Mouse (Mus musculus) forebrain, embryonic 14.5 days (tissue): ENCODE results near the gene Slc30a7. TPM values are rescaled to one million over a fixed set of nuclear protein-coding genes. Genes with fewer than 3 reads are reported as not detected.
"Not testable (repeated sequence)": the region's sequence is repeated elsewhere in the genome, so short reads cannot be mapped to it uniquely, and the experiment has no call there.

Experiments
- ATAC-seq: fragments of 200-750 bp; cut with Nextera tagmentation; 2 replicates; pipeline ENCODE4 v1.8.0; 2017; ENCODE audit warnings: mild to moderate bottlenecking, moderate library complexity
- DNase-seq: peaks from one replicate; pipeline ENCODE4 v3.0.0-alpha.2; 2015; ENCODE audit warnings: low spot score
- H3K27ac ChIP-seq: fragments of 300-500 bp; sonication (generic); 2 replicates; pipeline ENCODE4 v1.5.1; 2014; ENCODE audit warnings: low read depth, mild to moderate bottlenecking, control low read depth, low read length, moderate library complexity
- H3K27me3 ChIP-seq: fragments of 300-500 bp; sonication (generic); replicated peaks from 2 replicates; pipeline ENCODE4 v1.6.1; 2014; ENCODE audit warnings: low read length, control low read depth, mixed read lengths; ENCODE audit not compliant: control insufficient read depth, insufficient read depth
- H3K36me3 ChIP-seq: fragments of 300-500 bp; sonication (generic); 2 replicates; pipeline ENCODE4 v1.6.1; 2014; ENCODE audit warnings: low read length, control low read depth; ENCODE audit not compliant: control insufficient read depth, insufficient read depth
- H3K4me1 ChIP-seq: fragments of 300-500 bp; sonication (generic); 2 replicates; pipeline ENCODE4 v1.6.1; 2014; ENCODE audit warnings: antibody characterized with exemption, low read length, control low read depth; ENCODE audit not compliant: control insufficient read depth, insufficient read depth
- H3K4me2 ChIP-seq: fragments of 300-500 bp; sonication (generic); 2 replicates; pipeline ENCODE4 v1.6.1; 2014; ENCODE audit warnings: mild to moderate bottlenecking, control low read depth, low read length
- H3K4me3 ChIP-seq: fragments of 300-500 bp; sonication (generic); 2 replicates; pipeline ENCODE4 v1.5.1; 2014; ENCODE audit warnings: low read depth, low read length, control low read depth
- H3K9ac ChIP-seq: fragments of 300-500 bp; sonication (generic); 2 replicates; pipeline ENCODE4 v1.6.1; 2014; ENCODE audit warnings: mild to moderate bottlenecking, low read length, control low read depth, moderate library complexity
- H3K9me3 ChIP-seq: fragments of 300-500 bp; sonication (generic); replicated peaks from 2 replicates; pipeline ENCODE4 v1.6.1; 2016; ENCODE audit warnings: low read length, control low read depth, mixed read lengths; ENCODE audit not compliant: control insufficient read depth
- WGBS: fragments of 180-500 bp; shearing (Covaris S2); extraction: QIAGEN DNeasy Blood & Tissue Kit; methylation state at CpG from one replicate; pipeline ENCODE4 v1.1.7; 2014; 5-methylcytosine and 5-hydroxymethylcytosine counted together
- polyA plus RNA-seq: library from polyadenylated mRNA; unstranded; fragments of >200 nt; fragmentation: Nextera tagmentation; extraction: Ambion mirVana; gene quantifications from 2 replicates; pipeline ENCODE4 v1.2.1, GENCODE M21; 2014

The Slc30a7 gene
- polyA plus RNA-seq, 1 experiment from 2014 or later, result 23.1 TPM

DNA sequence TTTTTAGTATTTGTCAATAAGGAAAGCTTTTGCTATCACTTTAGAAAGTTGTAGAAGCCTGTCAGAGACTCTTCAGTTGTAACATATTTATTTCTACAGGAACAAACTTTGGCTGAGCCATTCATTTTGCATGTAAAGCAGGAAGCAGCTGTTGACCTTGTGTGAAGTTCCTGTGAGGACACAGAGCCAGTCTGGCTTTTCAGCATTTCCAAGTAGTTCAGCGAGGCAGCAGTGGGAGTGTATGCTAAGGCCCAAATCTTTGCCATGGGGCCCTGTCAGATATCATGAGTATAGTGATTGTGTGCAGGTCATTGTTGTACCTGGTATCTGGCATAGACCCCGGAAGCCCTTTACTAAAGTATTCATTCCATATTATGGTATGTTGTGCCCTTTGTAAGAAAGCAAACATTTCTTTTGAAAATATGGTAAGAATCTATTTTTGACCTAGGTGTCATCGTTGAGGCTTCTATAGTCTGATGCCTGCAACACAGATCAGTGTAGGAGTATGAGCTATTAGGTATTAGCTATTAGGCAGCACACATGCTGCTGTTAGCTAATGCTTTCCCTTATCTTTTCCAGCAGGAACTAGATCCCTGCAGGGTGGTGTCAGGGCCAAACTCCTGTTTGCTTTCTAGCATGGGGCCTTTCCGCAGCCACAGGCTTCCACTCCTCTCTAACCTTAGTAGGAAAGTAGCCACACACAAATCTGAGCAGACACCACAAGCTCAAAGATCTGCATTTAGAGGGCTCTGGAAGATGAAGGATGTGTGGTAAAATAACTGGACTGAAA is 82.6 kb downstream of the Slc30a7 start:
- H3K4me1 ChIP-seq, result no peaks in the 10 kb centered on the region
- WGBS, result 90% methylated on average over 4 of the region's 4 CpGs
- H3K9me3 ChIP-seq, result no peaks in the 10 kb centered on the region
- H3K4me3 ChIP-seq, result no peak overlapping the region
- no peak for DNase-seq
- H3K36me3 ChIP-seq, result peaks cover 20% of the 10 kb centered on the region
- no peak for ATAC-seq
- H3K4me2 ChIP-seq, result no peak overlapping the region
- no peak overlapping the region for H3K27ac ChIP-seq
- no peaks in the 10 kb centered on the region for H3K27me3 ChIP-seq
- no peak overlapping the region for H3K9ac ChIP-seq

DNA sequence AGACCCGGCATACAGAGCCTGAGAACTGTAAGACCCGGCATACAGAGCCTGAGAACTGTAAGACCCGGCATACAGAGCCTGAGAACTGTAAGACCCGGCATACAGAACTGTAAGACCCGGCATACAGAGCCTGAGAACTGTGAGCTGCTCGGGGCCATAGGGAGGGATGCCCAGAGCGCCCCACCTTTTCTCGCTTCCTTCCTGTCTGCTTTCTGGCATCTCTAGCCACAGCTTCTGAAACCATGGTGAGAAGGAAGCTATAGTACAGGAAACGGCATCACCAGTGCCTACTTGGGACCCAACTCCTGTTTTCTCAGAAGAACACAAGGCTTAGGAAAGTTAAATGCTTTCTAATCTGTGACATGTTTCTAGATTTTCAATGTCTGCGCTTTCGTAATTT is 99.8 kb downstream of the Slc30a7 start:
- not testable (repeated sequence) for DNase-seq, H3K27me3 ChIP-seq, ATAC-seq, H3K4me2 ChIP-seq, H3K4me1 ChIP-seq, H3K4me3 ChIP-seq, H3K9ac ChIP-seq, H3K27ac ChIP-seq, H3K36me3 ChIP-seq, H3K9me3 ChIP-seq
- 98% methylated on average over 10 of the region's 11 CpGs for WGBS

DNA sequence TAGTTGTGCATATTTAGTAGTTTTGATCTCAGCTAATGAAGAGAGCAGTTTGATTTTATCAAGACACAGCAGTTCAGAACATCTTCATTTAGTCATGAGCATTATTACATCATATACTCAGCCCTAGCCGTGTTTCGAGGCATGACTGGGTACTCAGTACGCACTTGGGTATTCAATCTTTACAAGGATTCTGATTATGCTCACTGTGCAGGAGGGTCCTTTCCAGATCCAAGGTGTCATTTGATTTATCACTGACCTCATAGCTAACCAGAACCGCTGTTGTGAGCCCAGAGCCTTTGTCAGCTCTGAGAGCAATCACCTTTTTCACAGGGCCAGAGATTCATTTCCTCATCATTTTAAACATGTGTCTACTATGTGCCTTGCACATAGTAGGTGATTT is 101.6 kb downstream of the Slc30a7 start:
- no peak overlapping the region for H3K4me3 ChIP-seq
- WGBS, result 95% methylated on average over 4 of the region's 4 CpGs
- no peak overlapping the region for H3K4me2 ChIP-seq
- DNase-seq (no peak), ATAC-seq (no peak)
- H3K27ac ChIP-seq, result no peak overlapping the region
- no peaks in the 10 kb centered on the region for H3K4me1 ChIP-seq
- no peaks in the 10 kb centered on the region for H3K27me3 ChIP-seq
- no peak overlapping the region for H3K9ac ChIP-seq
- H3K9me3 ChIP-seq, result no peaks in the 10 kb centered on the region
- H3K36me3 ChIP-seq, result peaks cover 17% of the 10 kb centered on the region; the same call in 1 of the 2 replicates

- no peaks in the 10 kb centered on the region for H3K9me3 ChIP-seq
- H3K4me3 ChIP-seq, result no peak overlapping the region
- H3K9ac ChIP-seq, result no peak overlapping the region
- no peak overlapping the region for H3K27ac ChIP-seq
- no peaks in the 10 kb centered on the region for H3K4me1 ChIP-seq
- 86% methylated on average over 3 of the region's 3 CpGs for WGBS
- DNase-seq (no peak), ATAC-seq (no peak)
- H3K4me2 ChIP-seq, result no peak overlapping the region
- H3K27me3 ChIP-seq, result no peaks in the 10 kb centered on the region
- peaks cover 17% of the 10 kb centered on the region; the same call in 1 of the 2 replicates for H3K36me3 ChIP-seq
These were observed 102.1 kb downstream of the Slc30a7 start for GRCm38 (mm10) chr3:115905067-115905466.

DNA sequence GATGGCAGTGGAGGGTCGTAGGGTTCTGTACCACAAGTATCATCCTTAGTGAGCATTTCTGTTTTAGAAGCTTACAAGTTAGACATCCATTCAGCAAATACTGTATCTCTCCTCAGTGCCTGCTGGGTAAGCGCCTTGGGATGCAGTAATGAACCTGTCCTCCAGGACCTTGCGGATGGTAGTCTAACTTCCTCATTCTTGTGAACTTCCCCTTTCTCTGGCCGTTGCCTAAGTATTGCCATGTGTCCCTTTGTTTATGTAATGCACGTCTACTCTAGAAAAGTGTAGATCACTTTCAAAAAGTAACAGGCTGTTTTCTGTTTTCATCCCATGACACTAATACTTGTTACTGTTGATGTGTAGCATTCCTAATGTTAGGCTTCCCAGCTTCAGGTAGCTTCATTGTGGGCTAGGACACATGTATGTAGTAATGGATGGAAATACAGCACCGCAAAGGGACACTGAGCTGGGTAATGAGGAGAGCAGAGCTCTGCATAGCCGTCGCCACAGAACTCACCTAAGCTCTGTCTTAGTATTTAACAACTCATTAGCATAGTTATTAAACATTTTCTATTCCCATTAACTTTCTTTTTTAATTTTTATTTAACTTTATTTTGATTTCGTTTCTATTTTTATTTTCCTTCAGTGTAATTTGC is 104.8 kb downstream of the Slc30a7 start:
- H3K27ac ChIP-seq, result no peak overlapping the region
- no peak overlapping the region for H3K4me3 ChIP-seq

GRCm38 (mm10) chr3:115898354-115898948 is 108.8 kb downstream of the Slc30a7 start:
- Histone ChIP-seq H3K36me3 (peaks cover 26% of the 10 kb centered on the region; the same call in 1 of the 2 replicates), H3K27me3 (no peaks in the 10 kb centered on the region), H3K4me3 (no peak overlapping the region), H3K4me1 (no peaks in the 10 kb centered on the region), H3K9me3 (no peaks in the 10 kb centered on the region), H3K4me2 (no peak overlapping the region), H3K9ac (no peak overlapping the region), H3K27ac (no peak overlapping the region)
- DNase-seq (peak; percentile 14), ATAC-seq (peak; percentile 46)
- 57% methylated on average over 3 of the region's 3 CpGs for WGBS

More for the DNA sequence above, 104.8 kb downstream of the Slc30a7 start:
- H3K27me3 ChIP-seq, result no peaks in the 10 kb centered on the region
- peaks cover 21% of the 10 kb centered on the region; the same call in 1 of the 2 replicates for H3K36me3 ChIP-seq
- H3K4me2 ChIP-seq, result no peak overlapping the region
- WGBS, result 91% methylated on average over 9 of the region's 9 CpGs
- H3K9ac ChIP-seq, result no peak overlapping the region
- no peaks in the 10 kb centered on the region for H3K4me1 ChIP-seq
- no peak for DNase-seq
- no peaks in the 10 kb centered on the region for H3K9me3 ChIP-seq
- ATAC-seq, result no peak

DNA sequence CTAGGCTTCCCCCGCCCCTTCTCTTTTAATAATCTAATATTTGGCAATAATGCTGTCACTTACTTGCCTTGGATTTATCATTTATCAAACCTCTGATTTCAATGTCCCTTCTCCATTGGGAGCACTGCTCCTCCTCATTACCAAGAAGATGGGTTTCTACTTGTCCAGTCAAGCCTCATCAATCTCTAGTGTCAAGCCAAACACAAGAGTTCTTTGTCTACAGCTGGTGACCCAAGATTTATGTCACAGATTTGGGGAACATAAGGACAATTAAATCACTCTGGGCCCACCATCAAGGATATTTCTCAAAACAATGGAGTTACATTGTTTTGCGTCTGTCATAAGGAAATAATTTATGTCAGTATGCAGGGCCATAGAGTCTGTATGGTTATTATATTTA is 114.0 kb downstream of the Slc30a7 start:
- Histone ChIP-seq H3K4me1 (no peaks in the 10 kb centered on the region), H3K27ac (no peak overlapping the region), H3K4me3 (no peak overlapping the region), H3K9ac (no peak overlapping the region), H3K27me3 (no peaks in the 10 kb centered on the region), H3K9me3 (no peaks in the 10 kb centered on the region), H3K4me2 (no peak overlapping the region), H3K36me3 (peaks cover 9% of the 10 kb centered on the region; the same call in 1 of the 2 replicates)
- DNase-seq, result no peak
- no peak for ATAC-seq
- WGBS, result 95% methylated on average over 2 of the region's 2 CpGs

- WGBS, result 83% methylated on average over 4 of the region's 4 CpGs
- Histone ChIP-seq H3K9ac (no peak overlapping the region), H3K4me1 (no peaks in the 10 kb centered on the region), H3K36me3 (peaks cover 9% of the 10 kb centered on the region; the same call in 1 of the 2 replicates), H3K4me3 (no peak overlapping the region), H3K27ac (no peak overlapping the region), H3K9me3 (no peaks in the 10 kb centered on the region), H3K27me3 (no peaks in the 10 kb centered on the region), H3K4me2 (no peak overlapping the region)
- DNase-seq, result no peak
- no peak for ATAC-seq
These were observed 114.9 kb downstream of the Slc30a7 start for GRCm38 (mm10) chr3:115892341-115892740.
